Mouse (Mus musculus): ENCODE results near the gene Eif4g1. TPM values are rescaled to one million over a fixed set of nuclear protein-coding genes. Genes with fewer than 3 reads are reported as not detected.

The Eif4g1 gene
- total and polyA plus RNA-seq, 2 experiments from 2014 or later, result 118 to 430 TPM

GRCm38 (mm10) chr16:20638367-20638766 is 29.7 kb upstream of the Eif4g1 start:
- Histone ChIP-seq H3K9ac (replicated peaks; ENCODE audit: low read length, poor library complexity, severe bottlenecking) (no peak overlapping the region), H3K4me1 (ENCODE audit: insufficient read depth, low read length) (no peaks in the 10 kb centered on the region; the same call in 1 of the 2 replicates), H3K4me3 (ENCODE audit: low read depth, low read length) (no peak overlapping the region), H3K27ac (ENCODE audit: low read depth, low read length) (peak overlapping the region; percentile 47; the same call in 1 of the 2 replicates), H3K27me3 (ENCODE audit: insufficient read depth, low read length) (no peaks in the 10 kb centered on the region), H3K9me3 (ENCODE audit: low read length) (no peaks in the 10 kb centered on the region), H3K36me3 (ENCODE audit: insufficient read depth, low read length) (peaks cover 7% of the 10 kb centered on the region), H3K4me2 (ENCODE audit: low read depth, low read length, poor library complexity, severe bottlenecking) (peak overlapping the region; percentile 22; the same call in 1 of the 2 replicates)
- ATAC-seq (ENCODE audit: low FRiP score), result 0 out of 2 replicates have a peak, but pooled peaks have one; percentile 36
- no peak for TF ChIP-seq CTCF (IDR thresholded peaks at IDR 0.05)
- DNase-seq (ENCODE audit: low spot score), result peak; percentile 79
- 54% methylated on average over 8 of the region's 8 CpGs for WGBS

- DNase-seq (ENCODE audit: low spot score) (peak; percentile 83), ATAC-seq (ENCODE audit: low FRiP score) (no peak)
- WGBS, result 0% methylated on average over 8 of the region's 8 CpGs
- no peaks in the 10 kb centered on the region; the same call in 1 of the 2 replicates for H3K4me1 ChIP-seq (ENCODE audit: insufficient read depth, low read length)
- no peak overlapping the region for H3K4me2 ChIP-seq (ENCODE audit: low read depth, low read length, poor library complexity, severe bottlenecking)
- H3K27ac ChIP-seq (ENCODE audit: low read depth, low read length), result no peak overlapping the region
- H3K27me3 ChIP-seq (ENCODE audit: insufficient read depth, low read length), result no peaks in the 10 kb centered on the region
- peaks cover 15% of the 10 kb centered on the region for H3K36me3 ChIP-seq (ENCODE audit: insufficient read depth, low read length)
- TF ChIP-seq CTCF (IDR thresholded peaks at IDR 0.05), result peak; percentile 81
- H3K4me3 ChIP-seq (ENCODE audit: low read depth, low read length), result no peak overlapping the region
- no peak overlapping the region for H3K9ac ChIP-seq (replicated peaks; ENCODE audit: low read length, poor library complexity, severe bottlenecking)
- no peaks in the 10 kb centered on the region for H3K9me3 ChIP-seq (ENCODE audit: low read length)
These were observed 26.0 kb upstream of the Eif4g1 start for GRCm38 (mm10) chr16:20642161-20642560.

DNA sequence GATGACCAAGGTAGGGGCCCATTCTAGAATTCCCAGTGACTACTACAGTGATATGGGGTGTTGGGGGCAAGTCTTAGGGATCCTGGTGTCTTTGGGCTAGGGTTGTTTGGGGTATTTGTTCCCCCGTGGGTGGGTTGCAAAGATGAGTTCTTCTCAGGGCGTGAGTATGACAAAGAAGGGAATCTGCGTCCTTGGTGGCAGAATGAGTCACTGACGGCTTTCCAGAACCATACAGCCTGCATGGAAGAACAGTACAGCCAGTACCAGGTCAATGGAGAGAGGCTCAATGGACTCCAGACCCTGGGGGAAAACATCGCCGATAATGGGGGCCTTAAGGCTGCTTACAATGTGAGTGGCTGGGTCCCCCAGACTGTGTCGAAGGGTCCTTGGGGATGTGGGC is 24.2 kb upstream of the Eif4g1 start:
- no peaks in the 10 kb centered on the region for H3K4me1 ChIP-seq (ENCODE audit: insufficient read depth, low read length)
- no peak overlapping the region for H3K4me2 ChIP-seq (ENCODE audit: low read depth, low read length, poor library complexity, severe bottlenecking)
- TF ChIP-seq CTCF (IDR thresholded peaks at IDR 0.05), result no peak
- no peak overlapping the region for H3K4me3 ChIP-seq (ENCODE audit: low read depth, low read length)
- H3K27ac ChIP-seq (ENCODE audit: low read depth, low read length), result no peak overlapping the region
- WGBS, result 86% methylated on average over 7 of the region's 7 CpGs
- H3K9me3 ChIP-seq (ENCODE audit: low read length), result no peaks in the 10 kb centered on the region
- no peak overlapping the region for H3K9ac ChIP-seq (replicated peaks; ENCODE audit: low read length, poor library complexity, severe bottlenecking)
- ATAC-seq (ENCODE audit: low FRiP score) (no peak), DNase-seq (ENCODE audit: low spot score) (no peak)
- no peaks in the 10 kb centered on the region for H3K27me3 ChIP-seq (ENCODE audit: insufficient read depth, low read length)
- H3K36me3 ChIP-seq (ENCODE audit: insufficient read depth, low read length), result peaks cover 15% of the 10 kb centered on the region

GRCm38 (mm10) chr16:20651076-20651946 is 16.8 kb upstream of the Eif4g1 start, which contains the start of gene Psmd2:
Gene Psmd2 (plus strand): TSS chr16:20651652.
- Histone ChIP-seq H3K4me3 (ENCODE audit: low read depth, low read length) (peak within 1 kb of the TSS; percentile 64), H3K36me3 (ENCODE audit: insufficient read depth, low read length) (peaks cover 13% of the 10 kb centered on the region), H3K4me1 (ENCODE audit: insufficient read depth, low read length) (0 out of 2 replicates have a peak, but pooled peaks cover 6% of the 10 kb centered on the region), H3K9me3 (ENCODE audit: low read length) (no peaks in the 10 kb centered on the region), H3K27ac (ENCODE audit: low read depth, low read length) (peak within 1 kb of the TSS; percentile 73), H3K27me3 (ENCODE audit: insufficient read depth, low read length) (no peaks in the 10 kb centered on the region), H3K4me2 (ENCODE audit: low read depth, low read length, poor library complexity, severe bottlenecking) (peak within 1 kb of the TSS; percentile 78), H3K9ac (replicated peaks; ENCODE audit: low read length, poor library complexity, severe bottlenecking) (peak within 1 kb of the TSS; percentile 79)
- TF ChIP-seq CTCF (IDR thresholded peaks at IDR 0.05), result peak; percentile 42
- 2% methylated on average over 46 of the region's 46 CpGs for WGBS
- DNase-seq (ENCODE audit: low spot score), result peak; percentile 96
- peak; percentile 96 for ATAC-seq (ENCODE audit: low FRiP score)

DNA sequence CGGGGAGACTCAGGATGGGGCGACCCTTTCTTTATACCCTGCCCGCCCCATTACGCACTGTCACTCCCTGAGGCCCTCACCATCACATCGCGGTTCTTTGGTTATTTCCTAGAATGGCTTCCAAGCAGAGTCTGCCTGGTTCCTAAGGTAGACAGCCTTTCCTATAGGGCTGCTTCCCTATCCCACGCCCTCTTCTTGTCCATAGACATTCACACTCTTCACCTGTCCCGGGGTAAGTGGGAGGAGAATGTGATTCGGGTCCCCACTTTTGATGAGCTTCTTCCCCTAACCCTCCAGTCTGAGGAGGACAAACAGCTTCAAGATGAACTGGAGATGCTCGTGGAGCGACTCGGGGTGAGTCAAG is 16.2 kb upstream of the Eif4g1 start:
- Histone ChIP-seq H3K27ac (ENCODE audit: low read depth, low read length) (peak overlapping the region; percentile 73), H3K36me3 (ENCODE audit: insufficient read depth, low read length) (peaks cover 20% of the 10 kb centered on the region), H3K4me3 (ENCODE audit: low read depth, low read length) (peak overlapping the region; percentile 64), H3K4me1 (ENCODE audit: insufficient read depth, low read length) (0 out of 2 replicates have a peak, but pooled peaks cover 6% of the 10 kb centered on the region), H3K27me3 (ENCODE audit: insufficient read depth, low read length) (no peaks in the 10 kb centered on the region), H3K4me2 (ENCODE audit: low read depth, low read length, poor library complexity, severe bottlenecking) (peak overlapping the region; percentile 78), H3K9ac (replicated peaks; ENCODE audit: low read length, poor library complexity, severe bottlenecking) (peak overlapping the region; percentile 79), H3K9me3 (ENCODE audit: low read length) (no peaks in the 10 kb centered on the region)
- ATAC-seq (ENCODE audit: low FRiP score) (no peak; the same call in 1 of the 2 replicates), DNase-seq (ENCODE audit: low spot score) (no peak)
- WGBS, result 15% methylated on average over 10 of the region's 12 CpGs
- no peak for TF ChIP-seq CTCF (IDR thresholded peaks at IDR 0.05)

DNA sequence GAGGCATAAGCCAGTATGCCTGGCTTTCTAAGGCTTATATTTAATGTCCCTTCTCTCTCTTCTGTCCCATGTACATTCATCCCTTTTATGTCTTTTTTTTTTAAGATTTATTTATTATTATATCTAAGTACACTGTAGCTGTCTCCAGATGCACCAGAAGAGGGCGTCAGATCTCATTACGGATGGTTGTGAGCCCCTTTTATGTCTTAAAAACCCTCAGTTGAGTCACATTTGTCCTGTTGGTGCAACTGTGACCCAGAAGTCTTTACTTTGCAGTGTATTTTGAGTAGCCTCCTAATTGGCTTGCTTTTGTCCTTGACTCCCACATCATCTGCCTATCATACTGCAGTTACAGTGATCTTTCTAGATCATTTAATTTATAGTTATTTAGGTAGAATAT is 14.8 kb upstream of the Eif4g1 start:
- Histone ChIP-seq H3K9ac (replicated peaks; ENCODE audit: low read length, poor library complexity, severe bottlenecking) (no peak overlapping the region), H3K27me3 (ENCODE audit: insufficient read depth, low read length) (no peaks in the 10 kb centered on the region), H3K4me1 (ENCODE audit: insufficient read depth, low read length) (0 out of 2 replicates have a peak, but pooled peaks cover 6% of the 10 kb centered on the region), H3K27ac (ENCODE audit: low read depth, low read length) (no peak overlapping the region), H3K4me3 (ENCODE audit: low read depth, low read length) (no peak overlapping the region), H3K36me3 (ENCODE audit: insufficient read depth, low read length) (peaks cover 33% of the 10 kb centered on the region), H3K4me2 (ENCODE audit: low read depth, low read length, poor library complexity, severe bottlenecking) (no peak overlapping the region), H3K9me3 (ENCODE audit: low read length) (no peaks in the 10 kb centered on the region)
- DNase-seq (ENCODE audit: low spot score) (no peak), ATAC-seq (ENCODE audit: low FRiP score) (no peak)
- 47% methylated on average over 2 of the region's 2 CpGs for WGBS
- TF ChIP-seq CTCF (IDR thresholded peaks at IDR 0.05), result 0 out of 2 replicates have a peak, but pooled peaks have one; percentile 9

All from midbrain, postnatal 0 days (tissue).